Mouse (Mus musculus) ES-E14 (cell line): Measurements from ENCODE around the gene Tspan3.

Experiments
- CHD2 ChIP-seq: IDR thresholded peaks from 2 replicates; pipeline ENCODE4 v1.6.1; 2014; ENCODE audit warnings: mild to moderate bottlenecking, low read depth, low read length, inconsistent platforms
- HCFC1 ChIP-seq: IDR thresholded peaks from 2 replicates; pipeline ENCODE4 v1.6.1; 2012; ENCODE audit warnings: low read length, inconsistent platforms, borderline replicate concordance; ENCODE audit not compliant: insufficient read depth

DNA sequence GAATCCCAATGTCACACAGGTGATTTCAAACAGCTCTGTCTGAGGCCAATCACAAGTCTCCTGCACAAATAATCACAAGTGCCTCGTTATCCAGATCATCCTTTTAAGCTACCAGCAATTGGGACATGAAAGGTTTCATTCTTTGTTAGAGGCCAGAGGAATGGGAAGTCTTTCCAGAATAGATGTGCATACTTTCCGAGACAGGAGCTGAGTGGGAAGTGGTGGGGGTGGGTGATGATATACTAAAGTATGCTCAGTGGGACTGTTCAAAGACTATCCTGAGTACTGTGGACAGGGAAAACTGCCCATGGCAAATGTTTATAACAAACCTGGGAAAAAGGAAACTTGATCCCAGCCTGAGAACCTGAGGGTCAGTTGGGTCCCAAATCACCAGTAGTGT, 5.8 kb downstream of the Tspan3 start:
- TF ChIP-seq CHD2 (no peak), HCFC1 (no peak)
